Mouse (Mus musculus): ENCODE measurements around the gene Il1rl1. TPM values are rescaled to one million over a fixed set of nuclear protein-coding genes. Genes with fewer than 3 reads are reported as not detected.

Il1rl1 gene
- polyA plus RNA-seq, 1 experiment from 2014 or later, result not detected

- H3K27ac ChIP-seq (replicated peaks), result no peak within 1 kb of the TSS
- 46% methylated on average over 20 of the region's 20 CpGs for WGBS
- DNase-seq (ENCODE audit: low spot score), result no peak
Observed at GRCm38 (mm10) chr1:40465477-40466430, 36.4 kb downstream of the Il1rl1 start, which contains the start of gene Il18r1. TSS of gene Il18r1 (plus strand) at chr1:40465552.

DNA sequence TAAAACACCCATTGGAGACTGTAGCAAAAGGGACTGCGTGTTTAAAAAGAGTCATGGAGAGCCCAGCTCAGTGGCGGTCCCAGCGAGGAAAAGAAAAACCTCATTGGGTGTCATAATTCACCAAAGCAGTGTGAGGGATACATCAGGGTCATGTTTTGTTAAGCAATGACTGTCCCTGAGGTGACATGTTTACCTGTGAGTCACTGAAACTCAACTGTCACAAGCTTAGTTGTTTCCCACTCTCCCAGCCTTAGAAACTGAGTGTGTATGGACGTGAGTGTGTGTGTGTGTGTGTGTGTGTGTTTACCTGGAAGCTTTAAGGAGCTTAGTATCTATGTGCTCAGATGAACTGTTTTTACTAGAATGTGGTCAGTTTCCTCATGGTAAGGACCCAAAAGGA is 37.9 kb downstream of the Il1rl1 start:
- no peak for DNase-seq (ENCODE audit: low spot score)
- H3K9me3 ChIP-seq (replicated peaks), result no peaks in the 10 kb centered on the region
- no peaks in the 10 kb centered on the region for H3K4me1 ChIP-seq
- no peak overlapping the region for H3K27ac ChIP-seq (replicated peaks)
- H3K27me3 ChIP-seq (ENCODE audit: low read depth, poor library complexity, severe bottlenecking), result no peaks in the 10 kb centered on the region
- 88% methylated on average over 4 of the region's 4 CpGs for WGBS
- H3K36me3 ChIP-seq, result no peaks in the 10 kb centered on the region
- H3K4me3 ChIP-seq, result no peak overlapping the region

More at GRCm38 (mm10) chr1:40465477-40466430, 36.4 kb downstream of the Il1rl1 start, which contains the start of gene Il18r1:
- H3K9me3 ChIP-seq (replicated peaks), result no peaks in the 10 kb centered on the region
- H3K4me1 ChIP-seq, result no peaks in the 10 kb centered on the region
- no peak within 1 kb of the TSS for H3K4me3 ChIP-seq
- no peaks in the 10 kb centered on the region for H3K36me3 ChIP-seq
- H3K27me3 ChIP-seq (ENCODE audit: low read depth, poor library complexity, severe bottlenecking), result no peaks in the 10 kb centered on the region

- no peaks in the 10 kb centered on the region for H3K4me1 ChIP-seq
- DNase-seq (ENCODE audit: low spot score), result no peak
- no peaks in the 10 kb centered on the region for H3K9me3 ChIP-seq (replicated peaks)
- no peaks in the 10 kb centered on the region for H3K36me3 ChIP-seq
- 88% methylated on average over 2 of the region's 2 CpGs for WGBS
- H3K27ac ChIP-seq (replicated peaks), result no peak overlapping the region
- no peak overlapping the region for H3K4me3 ChIP-seq
- no peaks in the 10 kb centered on the region for H3K27me3 ChIP-seq (ENCODE audit: low read depth, poor library complexity, severe bottlenecking)
Observed at GRCm38 (mm10) chr1:40468805-40469204, 39.4 kb downstream of the Il1rl1 start.

DNA sequence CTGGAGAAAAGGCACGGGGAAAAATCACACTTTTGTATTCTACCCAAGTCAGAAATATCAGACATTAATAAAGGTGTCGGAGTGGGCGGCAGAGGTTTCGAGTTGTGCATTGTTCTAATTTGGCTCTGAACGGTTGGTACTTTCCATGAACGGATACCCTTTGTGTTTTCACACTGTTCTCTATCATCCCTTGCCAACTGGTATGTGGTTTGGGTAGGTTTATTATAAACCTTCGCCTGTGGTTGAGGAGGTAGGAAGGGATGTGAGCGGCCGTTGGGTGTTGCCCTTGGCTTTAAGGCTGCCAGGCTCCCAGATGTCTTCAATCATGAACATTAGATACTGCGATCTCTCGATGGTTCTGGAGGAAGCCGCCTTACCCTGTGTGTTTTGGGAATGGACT is 40.5 kb downstream of the Il1rl1 start:
- no peak overlapping the region for H3K27ac ChIP-seq (replicated peaks)
- no peaks in the 10 kb centered on the region for H3K9me3 ChIP-seq (replicated peaks)
- H3K4me3 ChIP-seq, result no peak overlapping the region
- H3K36me3 ChIP-seq, result no peaks in the 10 kb centered on the region
- WGBS, result 90% methylated on average over 12 of the region's 12 CpGs
- no peaks in the 10 kb centered on the region for H3K4me1 ChIP-seq
- DNase-seq (ENCODE audit: low spot score), result no peak
- H3K27me3 ChIP-seq (ENCODE audit: low read depth, poor library complexity, severe bottlenecking), result no peaks in the 10 kb centered on the region

DNA sequence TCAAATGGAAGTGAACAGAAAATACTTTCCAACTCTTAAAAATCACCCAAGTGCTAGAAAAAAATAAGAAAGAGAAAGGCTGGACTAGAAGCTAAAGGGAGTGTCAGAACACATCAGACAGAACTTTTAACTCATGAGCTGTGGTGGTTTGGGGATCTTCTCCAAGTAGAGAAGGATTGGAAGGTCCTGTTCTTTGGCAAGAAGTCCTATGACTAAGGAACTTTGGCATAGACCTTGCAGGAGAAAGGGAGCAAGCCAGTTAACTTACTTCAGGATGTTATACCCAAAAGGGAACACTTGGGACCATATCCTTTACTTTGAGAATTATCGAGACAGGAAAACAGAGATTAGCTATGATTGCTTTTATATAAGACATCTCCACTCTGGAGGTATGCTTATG is 43.0 kb downstream of the Il1rl1 start:
- Histone ChIP-seq H3K4me1 (no peaks in the 10 kb centered on the region), H3K27ac (replicated peaks) (no peak overlapping the region), H3K4me3 (no peak overlapping the region), H3K9me3 (replicated peaks) (no peaks in the 10 kb centered on the region), H3K36me3 (no peaks in the 10 kb centered on the region), H3K27me3 (ENCODE audit: low read depth, poor library complexity, severe bottlenecking) (no peaks in the 10 kb centered on the region)
- 87% methylated on average over 1 of the region's 1 CpGs for WGBS
- no peak for DNase-seq (ENCODE audit: low spot score)

GRCm38 (mm10) chr1:40473640-40474039 is 44.3 kb downstream of the Il1rl1 start:
- H3K4me1 ChIP-seq, result no peaks in the 10 kb centered on the region
- WGBS, result 92% methylated on average over 4 of the region's 4 CpGs
- H3K4me3 ChIP-seq, result no peak overlapping the region
- no peaks in the 10 kb centered on the region for H3K27me3 ChIP-seq (ENCODE audit: low read depth, poor library complexity, severe bottlenecking)
- no peaks in the 10 kb centered on the region for H3K9me3 ChIP-seq (replicated peaks)
- no peak overlapping the region for H3K27ac ChIP-seq (replicated peaks)
- no peak for DNase-seq (ENCODE audit: low spot score)
- H3K36me3 ChIP-seq, result no peaks in the 10 kb centered on the region

DNA sequence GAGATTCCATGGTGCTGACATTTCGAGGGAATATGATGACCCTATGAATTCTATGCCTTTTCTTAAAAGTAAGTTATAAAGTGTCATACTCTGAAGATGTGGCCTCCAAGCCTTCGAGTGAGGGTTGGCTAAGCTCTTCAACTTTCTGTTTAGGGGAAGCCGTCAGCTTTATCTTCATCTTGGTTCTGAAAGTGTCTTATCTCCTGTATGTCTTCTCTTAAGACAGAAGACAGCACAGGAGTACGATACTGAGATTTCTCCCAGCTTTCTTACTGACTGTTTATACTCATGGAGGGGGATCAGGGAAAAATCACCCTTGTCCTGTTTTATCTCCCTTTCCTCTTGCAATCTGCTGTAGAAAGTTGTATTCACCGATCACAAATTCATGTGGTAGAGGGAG is 45.0 kb downstream of the Il1rl1 start:
- Histone ChIP-seq H3K4me3 (no peak overlapping the region), H3K36me3 (no peaks in the 10 kb centered on the region), H3K27me3 (ENCODE audit: low read depth, poor library complexity, severe bottlenecking) (no peaks in the 10 kb centered on the region), H3K27ac (replicated peaks) (no peak overlapping the region), H3K9me3 (replicated peaks) (no peaks in the 10 kb centered on the region), H3K4me1 (no peaks in the 10 kb centered on the region)
- DNase-seq (ENCODE audit: low spot score), result no peak
- WGBS, result 91% methylated on average over 5 of the region's 5 CpGs

DNA sequence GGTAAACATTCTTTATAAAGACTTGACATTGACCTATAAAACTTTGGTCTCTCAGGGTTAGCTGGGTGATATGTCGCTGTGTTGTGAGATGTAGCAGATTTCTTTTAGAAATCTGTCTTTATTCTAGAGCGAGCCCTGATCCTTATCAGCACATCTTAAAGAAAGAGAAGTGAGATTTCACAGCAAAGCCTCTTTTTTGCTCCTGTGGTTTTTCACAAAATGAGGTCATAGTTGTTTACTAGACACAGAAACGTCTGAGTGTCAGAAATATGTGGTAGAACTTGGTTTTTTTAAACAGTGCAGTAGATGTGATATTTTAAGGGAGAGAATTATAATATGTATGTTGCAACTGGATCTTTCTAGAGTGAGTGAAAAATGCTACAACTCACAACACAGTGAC is 46.3 kb downstream of the Il1rl1 start:
- 81% methylated on average over 3 of the region's 3 CpGs for WGBS
- H3K27ac ChIP-seq (replicated peaks), result no peak overlapping the region
- no peak for DNase-seq (ENCODE audit: low spot score)
- H3K4me1 ChIP-seq, result no peaks in the 10 kb centered on the region
- H3K36me3 ChIP-seq, result no peaks in the 10 kb centered on the region
- H3K4me3 ChIP-seq, result no peak overlapping the region
- H3K27me3 ChIP-seq (ENCODE audit: low read depth, poor library complexity, severe bottlenecking), result no peaks in the 10 kb centered on the region
- no peaks in the 10 kb centered on the region for H3K9me3 ChIP-seq (replicated peaks)

DNA sequence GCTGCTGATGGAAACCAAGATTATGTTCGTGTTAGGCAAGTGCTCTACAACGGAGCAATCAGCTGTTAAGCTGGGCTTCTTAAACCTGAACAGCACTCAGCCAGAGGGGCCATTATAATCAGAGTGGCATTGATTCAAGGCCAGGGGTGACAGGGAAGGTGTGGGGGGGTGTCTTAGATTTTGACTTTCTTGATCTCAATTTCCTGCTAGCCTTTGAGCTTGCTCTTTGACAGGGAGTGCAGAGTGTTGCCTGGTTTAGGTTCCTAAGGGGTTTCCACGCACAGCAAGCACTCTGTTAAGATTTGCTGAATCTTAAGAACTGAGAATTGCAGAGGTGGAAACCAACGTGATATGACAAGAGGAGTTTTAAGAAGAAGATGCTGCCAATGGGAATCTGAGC is 47.4 kb downstream of the Il1rl1 start:
- H3K4me3 ChIP-seq, result no peak overlapping the region
- no peaks in the 10 kb centered on the region for H3K36me3 ChIP-seq
- H3K27ac ChIP-seq (replicated peaks), result no peak overlapping the region
- no peak for DNase-seq (ENCODE audit: low spot score)
- WGBS, result 72% methylated on average over 4 of the region's 4 CpGs
- no peaks in the 10 kb centered on the region for H3K27me3 ChIP-seq (ENCODE audit: low read depth, poor library complexity, severe bottlenecking)
- no peaks in the 10 kb centered on the region for H3K9me3 ChIP-seq (replicated peaks)
- H3K4me1 ChIP-seq, result no peaks in the 10 kb centered on the region

GRCm38 (mm10) chr1:40479505-40479923 is 50.1 kb downstream of the Il1rl1 start:
- Histone ChIP-seq H3K9me3 (replicated peaks) (no peaks in the 10 kb centered on the region), H3K4me3 (no peak overlapping the region), H3K27me3 (ENCODE audit: low read depth, poor library complexity, severe bottlenecking) (no peaks in the 10 kb centered on the region), H3K36me3 (no peaks in the 10 kb centered on the region), H3K27ac (replicated peaks) (no peak overlapping the region), H3K4me1 (no peaks in the 10 kb centered on the region)
- DNase-seq (ENCODE audit: low spot score), result no peak
- 89% methylated on average over 6 of the region's 6 CpGs for WGBS

DNA sequence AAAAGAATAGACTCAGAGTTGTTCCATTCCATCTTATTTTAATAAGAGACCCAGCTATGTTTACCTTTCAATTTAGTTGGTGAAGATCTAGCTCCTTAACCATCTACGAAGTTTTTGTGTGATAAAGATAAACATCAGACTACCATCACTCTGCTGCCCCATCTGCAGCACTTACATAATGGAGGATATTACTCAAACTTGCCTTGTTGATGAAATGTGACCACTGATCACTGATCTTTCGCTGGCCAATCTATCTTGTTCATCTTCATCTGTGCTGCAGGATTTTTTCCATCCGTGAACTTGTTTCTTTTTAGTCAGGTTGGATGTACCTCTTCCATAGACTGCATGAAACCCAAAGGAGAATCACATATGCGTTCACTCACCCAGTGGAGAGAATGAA is 65.2 kb downstream of the Il1rl1 start:
- Histone ChIP-seq H3K27ac (replicated peaks) (no peak overlapping the region), H3K36me3 (no peaks in the 10 kb centered on the region), H3K9me3 (replicated peaks) (no peaks in the 10 kb centered on the region), H3K4me3 (no peak overlapping the region), H3K27me3 (ENCODE audit: low read depth, poor library complexity, severe bottlenecking) (no peaks in the 10 kb centered on the region), H3K4me1 (no peaks in the 10 kb centered on the region)
- DNase-seq (ENCODE audit: low spot score), result no peak
- WGBS, result 85% methylated on average over 4 of the region's 4 CpGs

- Histone ChIP-seq H3K27ac (replicated peaks) (no peak overlapping the region), H3K4me1 (no peaks in the 10 kb centered on the region), H3K9me3 (replicated peaks) (no peaks in the 10 kb centered on the region), H3K4me3 (no peak overlapping the region), H3K36me3 (no peaks in the 10 kb centered on the region), H3K27me3 (ENCODE audit: low read depth, poor library complexity, severe bottlenecking) (no peaks in the 10 kb centered on the region)
- WGBS, result 97% methylated on average over 1 of the region's 1 CpGs
- DNase-seq (ENCODE audit: low spot score), result no peak
Observed at GRCm38 (mm10) chr1:40499708-40500107, 70.3 kb downstream of the Il1rl1 start.

DNA sequence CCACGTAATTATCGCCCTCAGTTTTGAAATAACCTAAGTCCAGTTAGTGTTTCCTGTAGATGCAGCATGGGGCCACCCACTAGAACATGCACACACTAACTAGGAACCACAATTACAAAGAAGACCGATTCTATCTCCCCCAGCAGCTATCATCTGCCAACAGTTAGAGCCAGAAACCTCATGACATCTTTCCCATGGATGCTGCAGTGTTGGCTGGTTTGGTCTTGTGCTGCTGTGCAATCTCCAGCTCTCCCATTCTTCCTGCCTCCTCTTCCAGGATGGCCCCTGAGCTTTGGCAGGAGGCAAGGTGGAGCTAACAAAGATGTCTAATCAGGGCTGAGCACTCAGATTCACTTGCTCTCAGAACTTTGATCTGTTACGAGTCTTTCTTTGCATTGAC is 71.8 kb downstream of the Il1rl1 start:
- WGBS, result 90% methylated on average over 4 of the region's 4 CpGs
- no peaks in the 10 kb centered on the region for H3K4me1 ChIP-seq
- H3K27ac ChIP-seq (replicated peaks), result no peak overlapping the region
- DNase-seq (ENCODE audit: low spot score), result no peak
- no peaks in the 10 kb centered on the region for H3K9me3 ChIP-seq (replicated peaks)
- H3K27me3 ChIP-seq (ENCODE audit: low read depth, poor library complexity, severe bottlenecking), result no peaks in the 10 kb centered on the region
- no peaks in the 10 kb centered on the region for H3K36me3 ChIP-seq
- no peak overlapping the region for H3K4me3 ChIP-seq
